Mouse (Mus musculus) heart, embryonic 14.5 days (tissue): ENCODE results near the gene Zfp654. TPM values are rescaled to one million over a fixed set of nuclear protein-coding genes. Genes with fewer than 3 reads are reported as not detected.

Experiments
- ATAC-seq: fragments of 200-750 bp; cut with Nextera tagmentation; 2 replicates; pipeline ENCODE4 v1.8.0; 2017; ENCODE audit warnings: low read depth, moderate TSS enrichment; ENCODE audit not compliant: insufficient number of reproducible peaks, insufficient read depth, low FRiP score
- H3K27ac ChIP-seq, 2 experiments: fragments of 200-500 bp in 1 of 2; fragments of 300-500 bp in 1 of 2; sonication (generic) in 1 of 2; replicated peaks in 1 of 2; 2 replicates each; pipeline ENCODE4 v1.5.1; 2012 to 2014; ENCODE audit warnings: low read depth in 2 of 2, low read length in 2 of 2, control low read depth in 1 of 2, mild to moderate bottlenecking in 1 of 2, mixed read lengths in 1 of 2; ENCODE audit not compliant: control insufficient read depth in 1 of 2, insufficient read depth in 1 of 2
- H3K27me3 ChIP-seq: fragments of 300-500 bp; sonication (generic); 2 replicates; pipeline ENCODE4 v1.6.1; 2014; ENCODE audit warnings: mild to moderate bottlenecking, low read length, control low read depth; ENCODE audit not compliant: control insufficient read depth, insufficient read depth
- H3K36me3 ChIP-seq: fragments of 300-500 bp; sonication (generic); 2 replicates; pipeline ENCODE4 v1.6.1; 2014; ENCODE audit warnings: mild to moderate bottlenecking, control low read depth, low read length, mixed read lengths; ENCODE audit not compliant: control insufficient read depth, insufficient read depth
- H3K4me1 ChIP-seq, 2 experiments: fragments of 200-500 bp in 1 of 2; fragments of 300-500 bp in 1 of 2; sonication (generic) in 1 of 2; 2 replicates each; pipeline ENCODE4 v1.6.1; 2012 to 2014; ENCODE audit warnings: low read length in 2 of 2, control low read depth in 1 of 2, mixed read lengths in 1 of 2; ENCODE audit not compliant: control insufficient read depth in 2 of 2, insufficient read depth in 2 of 2
- H3K4me2 ChIP-seq: fragments of 300-500 bp; sonication (generic); 2 replicates; pipeline ENCODE4 v1.6.1; 2014; ENCODE audit warnings: mild to moderate bottlenecking, low read length
- H3K4me3 ChIP-seq, 2 experiments: fragments of 200-500 bp in 1 of 2; fragments of 300-500 bp in 1 of 2; sonication (generic) in 1 of 2; 2 replicates each; pipeline ENCODE4 v1.5.1; 2012 to 2014; ENCODE audit warnings: low read length in 2 of 2, mild to moderate bottlenecking in 2 of 2, control low read depth in 1 of 2, low read depth in 1 of 2, moderate library complexity in 1 of 2; ENCODE audit not compliant: control insufficient read depth in 1 of 2, insufficient read depth in 1 of 2
- H3K9ac ChIP-seq: fragments of 300-500 bp; sonication (generic); 2 replicates; pipeline ENCODE4 v1.6.1; 2014; ENCODE audit warnings: mild to moderate bottlenecking, low read length
- H3K9me3 ChIP-seq: fragments of 300-500 bp; sonication (generic); 2 replicates; pipeline ENCODE4 v1.6.1; 2016; ENCODE audit warnings: low read length, control low read depth; ENCODE audit not compliant: control insufficient read depth
- WGBS: fragments of 180-500 bp; shearing (Covaris S2); extraction: QIAGEN DNeasy Blood & Tissue Kit; methylation state at CpG from one replicate; pipeline ENCODE4 v1.1.7; 2014; 5-methylcytosine and 5-hydroxymethylcytosine counted together
- polyA plus RNA-seq: library from polyadenylated mRNA; unstranded; fragments of >200 nt; fragmentation: Nextera tagmentation; extraction: Ambion mirVana; gene quantifications from 2 replicates; pipeline ENCODE4 v1.2.1, GENCODE M21; 2014

The Zfp654 gene
- polyA plus RNA-seq, 1 experiment from 2014 or later: 9.0 TPM

GRCm38 (mm10) chr16:64800393-64800792, 51.1 kb downstream of the Zfp654 start:
- 0 out of 2 replicates have a peak, but pooled peaks cover 3% of the 10 kb centered on the region for H3K9me3 ChIP-seq
- no peaks in the 10 kb centered on the region for H3K4me1 ChIP-seq
- no peak overlapping the region for H3K4me2 ChIP-seq
- H3K4me3 ChIP-seq: no peak overlapping the region
- H3K27me3 ChIP-seq: no peaks in the 10 kb centered on the region
- peaks cover 4% of the 10 kb centered on the region for H3K36me3 ChIP-seq
- no peak for ATAC-seq
- 93% methylated on average over 5 of the region's 5 CpGs for WGBS
- no peak overlapping the region for H3K27ac ChIP-seq
- no peak overlapping the region for H3K9ac ChIP-seq

- 86% methylated on average over 2 of the region's 2 CpGs for WGBS
- Histone ChIP-seq H3K9me3 (no peaks in the 10 kb centered on the region), H3K27me3 (no peaks in the 10 kb centered on the region), H3K4me3 (no peak overlapping the region), H3K4me2 (no peak overlapping the region), H3K27ac (no peak overlapping the region), H3K36me3 (peaks cover 7% of the 10 kb centered on the region; the same call in 1 of the 2 replicates), H3K9ac (no peak overlapping the region), H3K4me1 (no peaks in the 10 kb centered on the region)
- no peak for ATAC-seq
Measured at GRCm38 (mm10) chr16:64794802-64795201, 56.6 kb downstream of the Zfp654 start.

DNA sequence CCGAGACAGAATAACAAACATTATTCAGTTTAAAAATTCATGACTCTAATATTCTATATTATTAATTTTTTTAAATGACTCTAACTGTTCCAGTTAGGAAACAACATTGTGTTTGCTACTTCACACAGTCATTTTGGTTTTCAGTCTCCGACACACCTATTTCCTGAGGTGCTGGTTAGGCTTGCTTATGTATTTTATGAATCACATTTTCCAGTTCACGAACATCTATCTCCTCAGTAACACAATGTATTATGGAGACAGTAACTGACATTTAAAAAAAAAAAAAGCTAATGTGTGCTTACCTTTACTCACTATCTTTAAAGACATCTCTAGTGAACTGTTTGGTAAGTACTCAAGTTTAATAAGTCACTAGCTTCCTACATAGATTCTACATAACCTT, 61.7 kb downstream of the Zfp654 start:
- no peaks in the 10 kb centered on the region for H3K9me3 ChIP-seq

DNA sequence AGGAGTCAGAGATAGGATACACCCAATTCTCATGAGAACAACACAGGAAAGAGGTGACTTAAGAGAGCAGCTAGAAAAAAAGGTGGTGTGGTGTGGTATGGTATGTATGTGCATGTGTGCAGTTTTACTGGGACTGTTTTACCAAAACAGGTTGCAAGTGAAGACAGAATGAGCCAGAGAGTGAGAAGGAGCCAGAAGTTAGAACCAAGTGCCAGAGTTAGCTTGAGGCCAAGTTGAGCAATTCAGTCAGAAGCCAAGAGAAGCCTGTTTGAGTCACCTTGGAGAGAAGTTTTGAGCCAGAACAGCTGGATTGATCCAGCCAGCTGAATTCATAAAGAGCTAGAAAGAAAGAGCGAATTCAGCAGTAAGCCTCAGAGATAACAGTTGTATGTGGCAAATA, 75.9 kb downstream of the Zfp654 start:
- ATAC-seq: no peak

More for the DNA sequence above, 61.7 kb downstream of the Zfp654 start:
- Histone ChIP-seq H3K4me3 (no peak overlapping the region), H3K4me1 (no peaks in the 10 kb centered on the region), H3K36me3 (peaks cover 31% of the 10 kb centered on the region), H3K4me2 (no peak overlapping the region), H3K27ac (no peak overlapping the region), H3K9ac (no peak overlapping the region), H3K27me3 (no peaks in the 10 kb centered on the region)
- WGBS: 91% methylated on average over 3 of the region's 3 CpGs
- ATAC-seq: no peak

DNA sequence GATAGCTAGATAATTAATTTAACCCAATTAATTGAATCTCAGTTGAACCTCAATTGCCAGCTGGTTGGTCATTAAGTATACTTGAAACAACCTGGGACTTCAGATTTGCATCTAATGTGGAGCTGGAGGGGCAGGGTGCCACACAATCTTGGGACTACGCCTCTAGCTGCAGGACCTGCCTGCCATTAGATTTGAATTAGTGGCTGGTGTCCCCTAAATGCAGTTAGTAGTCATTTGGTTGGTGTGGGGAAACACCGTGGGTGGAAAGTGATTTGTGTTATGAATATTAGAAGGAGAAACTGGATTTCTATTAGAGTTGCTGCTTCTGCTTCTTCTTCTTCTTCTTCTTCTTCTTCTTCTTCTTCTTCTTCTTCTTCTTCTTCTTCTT, 80.0 kb downstream of the Zfp654 start:
- peak overlapping the region in 1 of 2 experiments; percentile 23; a peak in 1 of 4 replicates for H3K27ac ChIP-seq
- 87% methylated on average over 2 of the region's 2 CpGs for whole genome bisulfite sequencing
- no peaks in the 10 kb centered on the region for H3K9me3 ChIP-seq
- no peaks in the 10 kb centered on the region for H3K27me3 ChIP-seq
- ATAC-seq: no peak
- peaks cover 2 to 6% of the 10 kb centered on the region in 2 experiments; a peak in 2 of 4 replicates for H3K4me1 ChIP-seq
- peaks cover 9% of the 10 kb centered on the region for H3K36me3 ChIP-seq
- H3K9ac ChIP-seq: peak overlapping the region; percentile 92
- H3K4me3 ChIP-seq: peak overlapping the region in 1 of 2 experiments; percentile 93; a peak in 2 of 4 replicates
- peak overlapping the region; percentile 66 for H3K4me2 ChIP-seq

More for the DNA sequence above, 75.9 kb downstream of the Zfp654 start:
- no peaks in the 10 kb centered on the region for H3K27me3 ChIP-seq
- WGBS: 77% methylated on average over 1 of the region's 1 CpGs
- no peaks in the 10 kb centered on the region for H3K9me3 ChIP-seq
- H3K36me3 ChIP-seq: peaks cover 5% of the 10 kb centered on the region; the same call in 1 of the 2 replicates
- no peak overlapping the region for H3K27ac ChIP-seq
- no peak overlapping the region for H3K4me3 ChIP-seq
- no peaks in the 10 kb centered on the region for H3K4me1 ChIP-seq
- no peak overlapping the region for H3K4me2 ChIP-seq
- no peak overlapping the region for H3K9ac ChIP-seq

DNA sequence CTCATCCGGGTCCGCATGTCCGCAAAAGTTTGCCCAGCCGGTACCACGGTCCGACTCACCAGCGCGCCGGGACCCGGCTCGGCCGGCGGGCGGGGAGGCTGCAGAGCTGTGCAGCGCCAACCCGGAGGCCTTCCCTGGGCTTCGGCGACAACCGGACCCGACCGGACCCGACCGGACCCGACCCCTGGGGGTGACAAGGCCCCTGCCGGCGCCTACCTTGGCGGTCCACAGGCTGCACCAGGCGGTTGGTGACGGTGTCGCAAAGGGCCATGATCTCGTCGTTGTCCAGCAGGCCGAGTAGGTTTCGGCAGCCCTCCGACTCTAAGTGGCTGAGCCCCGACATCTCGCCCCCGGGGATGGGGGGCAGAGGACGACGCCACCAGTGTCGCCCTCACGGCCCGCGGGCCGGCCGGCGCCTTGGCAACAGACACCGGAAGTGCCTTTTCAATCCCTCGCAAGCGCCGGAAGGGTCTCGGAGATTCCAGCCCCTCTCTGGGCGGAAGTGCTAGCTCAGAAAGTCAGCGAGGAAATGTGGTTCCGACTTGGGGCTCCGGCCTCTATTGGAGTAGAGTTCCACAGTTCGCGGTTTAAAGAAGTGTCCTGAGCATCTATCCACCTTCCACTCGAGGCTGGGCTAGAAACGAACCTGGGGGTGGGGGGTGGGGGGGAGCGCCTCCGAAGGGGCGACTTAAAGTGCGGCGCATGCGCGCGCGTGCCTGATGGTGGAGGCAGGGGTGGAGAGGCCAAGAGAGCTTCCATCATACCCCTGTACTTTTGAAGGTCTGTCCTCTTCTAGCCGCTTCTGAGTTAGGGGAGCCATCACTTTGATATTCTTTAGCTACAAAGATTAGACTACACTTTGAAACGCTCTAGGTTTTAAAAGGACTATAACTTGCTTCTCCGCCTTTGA, 80.7 kb downstream of the Zfp654 start, which contains the start of gene 4930453N24Rik:
4930453N24Rik (minus strand) TSS at position 641 of the 910 bp plus-strand sequence.
- 2% methylated on average over 72 of the region's 72 CpGs for WGBS
- Histone ChIP-seq H3K4me1 (peaks cover 2 to 6% of the 10 kb centered on the region in 2 experiments; a peak in 2 of 4 replicates), H3K9ac (peak within 1 kb of the TSS; percentile 92), H3K4me3 (peak within 1 kb of the TSS; percentile 93 to 99), H3K9me3 (no peaks in the 10 kb centered on the region), H3K4me2 (peak within 1 kb of the TSS; percentile 66), H3K27ac (peak within 1 kb of the TSS; percentile 82 to 87), H3K36me3 (peaks cover 16% of the 10 kb centered on the region), H3K27me3 (no peaks in the 10 kb centered on the region)
- ATAC-seq: peak; percentile 94

DNA sequence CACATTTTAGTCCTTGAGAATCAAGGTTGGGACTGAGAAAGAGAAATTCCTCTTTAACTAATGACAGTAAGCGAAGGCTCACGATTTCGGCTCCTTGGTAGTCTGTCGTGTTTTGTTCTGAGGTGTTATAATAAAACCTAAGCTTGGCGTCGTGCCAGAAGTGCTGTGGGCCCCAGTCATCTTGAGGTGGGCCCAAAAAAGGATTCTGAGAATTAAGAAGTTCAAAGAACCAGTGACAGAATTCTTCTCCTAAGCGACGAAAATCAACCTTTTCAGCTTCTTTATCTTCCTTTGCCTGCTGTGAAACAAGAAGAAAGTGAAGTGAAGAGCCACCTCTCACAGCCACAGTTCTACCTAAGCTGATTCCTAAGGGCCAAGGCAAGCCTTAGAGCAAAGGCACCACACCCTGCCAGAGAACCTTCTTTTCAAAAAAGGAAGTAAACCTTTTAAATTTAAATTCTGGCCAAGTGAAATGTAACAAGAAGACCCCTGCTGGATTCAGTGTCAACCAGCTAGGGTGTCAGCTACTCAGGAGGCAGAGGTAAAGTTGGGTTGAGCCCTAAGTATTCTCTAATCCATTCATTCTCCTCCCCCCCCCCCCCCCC, 84.7 kb downstream of the Zfp654 start:
- Histone ChIP-seq H3K36me3 (peaks cover 43% of the 10 kb centered on the region), H3K27me3 (no peaks in the 10 kb centered on the region), H3K4me2 (no peak overlapping the region), H3K9ac (no peak overlapping the region), H3K4me1 (peaks cover 2 to 6% of the 10 kb centered on the region in 2 experiments; a peak in 2 of 4 replicates), H3K4me3 (no peak overlapping the region), H3K9me3 (peaks cover 9% of the 10 kb centered on the region), H3K27ac (no peak overlapping the region)
- 91% methylated on average over 8 of the region's 8 CpGs for WGBS
- no peak for ATAC-seq
